Mouse (Mus musculus) forebrain, embryonic 14.5 days (tissue): Measurements from ENCODE around the gene Ece2. TPM values are rescaled to one million over a fixed set of nuclear protein-coding genes. Genes with fewer than 3 reads are reported as not detected.

ENCODE experiments used
- ATAC-seq: fragments of 200-750 bp; cut with Nextera tagmentation; 2 replicates; pipeline ENCODE4 v1.8.0; 2017; ENCODE audit warnings: mild to moderate bottlenecking, moderate library complexity
- DNase-seq: peaks from one replicate; pipeline ENCODE4 v3.0.0-alpha.2; 2015; ENCODE audit warnings: low spot score
- H3K27ac ChIP-seq: fragments of 300-500 bp; sonication (generic); 2 replicates; pipeline ENCODE4 v1.5.1; 2014; ENCODE audit warnings: low read depth, mild to moderate bottlenecking, control low read depth, low read length, moderate library complexity
- H3K27me3 ChIP-seq: fragments of 300-500 bp; sonication (generic); replicated peaks from 2 replicates; pipeline ENCODE4 v1.6.1; 2014; ENCODE audit warnings: low read length, control low read depth, mixed read lengths; ENCODE audit not compliant: control insufficient read depth, insufficient read depth
- H3K36me3 ChIP-seq: fragments of 300-500 bp; sonication (generic); 2 replicates; pipeline ENCODE4 v1.6.1; 2014; ENCODE audit warnings: low read length, control low read depth; ENCODE audit not compliant: control insufficient read depth, insufficient read depth
- H3K4me1 ChIP-seq: fragments of 300-500 bp; sonication (generic); 2 replicates; pipeline ENCODE4 v1.6.1; 2014; ENCODE audit warnings: antibody characterized with exemption, low read length, control low read depth; ENCODE audit not compliant: control insufficient read depth, insufficient read depth
- H3K4me2 ChIP-seq: fragments of 300-500 bp; sonication (generic); 2 replicates; pipeline ENCODE4 v1.6.1; 2014; ENCODE audit warnings: mild to moderate bottlenecking, control low read depth, low read length
- H3K4me3 ChIP-seq: fragments of 300-500 bp; sonication (generic); 2 replicates; pipeline ENCODE4 v1.5.1; 2014; ENCODE audit warnings: low read depth, low read length, control low read depth
- H3K9ac ChIP-seq: fragments of 300-500 bp; sonication (generic); 2 replicates; pipeline ENCODE4 v1.6.1; 2014; ENCODE audit warnings: mild to moderate bottlenecking, low read length, control low read depth, moderate library complexity
- H3K9me3 ChIP-seq: fragments of 300-500 bp; sonication (generic); replicated peaks from 2 replicates; pipeline ENCODE4 v1.6.1; 2016; ENCODE audit warnings: low read length, control low read depth, mixed read lengths; ENCODE audit not compliant: control insufficient read depth
- WGBS: fragments of 180-500 bp; shearing (Covaris S2); extraction: QIAGEN DNeasy Blood & Tissue Kit; methylation state at CpG from one replicate; pipeline ENCODE4 v1.1.7; 2014; 5-methylcytosine and 5-hydroxymethylcytosine counted together
- polyA plus RNA-seq: library from polyadenylated mRNA; unstranded; fragments of >200 nt; fragmentation: Nextera tagmentation; extraction: Ambion mirVana; gene quantifications from 2 replicates; pipeline ENCODE4 v1.2.1, GENCODE M21; 2014

Ece2 gene
- polyA plus RNA-seq, 1 experiment from 2014 or later: 5.3 TPM

GRCm38 (mm10) chr16:20672965-20673705, 43.5 kb downstream of the Ece2 start:
- peak overlapping the region; percentile 92 for H3K4me3 ChIP-seq
- H3K27ac ChIP-seq: peak overlapping the region; percentile 87
- H3K9me3 ChIP-seq: no peaks in the 10 kb centered on the region
- no peaks in the 10 kb centered on the region for H3K27me3 ChIP-seq
- peak overlapping the region; percentile 93 for H3K4me2 ChIP-seq
- ATAC-seq: peak; percentile 83; the same call in 1 of the 2 replicates
- peak overlapping the region; percentile 96 for H3K9ac ChIP-seq
- DNase-seq: no peak
- peaks cover 9% of the 10 kb centered on the region for H3K4me1 ChIP-seq
- WGBS: under 1% methylated on average over 40 of the region's 78 CpGs
- H3K36me3 ChIP-seq: peaks cover 34% of the 10 kb centered on the region

- H3K9ac ChIP-seq: peak overlapping the region; percentile 96
- H3K4me2 ChIP-seq: peak overlapping the region; percentile 93
- WGBS: 10% methylated on average over 14 of the region's 14 CpGs
- H3K27me3 ChIP-seq: no peaks in the 10 kb centered on the region
- H3K4me3 ChIP-seq: peak overlapping the region; percentile 92
- H3K4me1 ChIP-seq: peaks cover 9% of the 10 kb centered on the region
- H3K36me3 ChIP-seq: peaks cover 41% of the 10 kb centered on the region
- DNase-seq: no peak
- peak overlapping the region; percentile 87; the same call in 1 of the 2 replicates for H3K27ac ChIP-seq
- H3K9me3 ChIP-seq: no peaks in the 10 kb centered on the region
- ATAC-seq: no peak
Measured at GRCm38 (mm10) chr16:20673706-20674303, 44.2 kb downstream of the Ece2 start.

- no peaks in the 10 kb centered on the region for H3K9me3 ChIP-seq
- H3K27ac ChIP-seq: no peak overlapping the region
- H3K9ac ChIP-seq: no peak overlapping the region
- WGBS: 93% methylated on average over 6 of the region's 6 CpGs
- H3K4me1 ChIP-seq: peaks cover 9% of the 10 kb centered on the region
- H3K27me3 ChIP-seq: no peaks in the 10 kb centered on the region
- H3K4me3 ChIP-seq: no peak overlapping the region
- DNase-seq (no peak), ATAC-seq (no peak)
- H3K4me2 ChIP-seq: no peak overlapping the region
- peaks cover 55% of the 10 kb centered on the region for H3K36me3 ChIP-seq
Measured at GRCm38 (mm10) chr16:20675213-20675612, 45.6 kb downstream of the Ece2 start.

- 85% methylated on average over 4 of the region's 4 CpGs for WGBS
Measured at GRCm38 (mm10) chr16:20676702-20677101, 47.1 kb downstream of the Ece2 start.

GRCm38 (mm10) chr16:20677380-20677779, 47.8 kb downstream of the Ece2 start:
- H3K4me2 ChIP-seq: no peak overlapping the region
- H3K27ac ChIP-seq: no peak overlapping the region
- H3K4me1 ChIP-seq: peaks cover 9% of the 10 kb centered on the region
- H3K9me3 ChIP-seq: no peaks in the 10 kb centered on the region
- no peaks in the 10 kb centered on the region for H3K27me3 ChIP-seq
- H3K9ac ChIP-seq: no peak overlapping the region
- DNase-seq (no peak), ATAC-seq (no peak)
- no peak overlapping the region for H3K4me3 ChIP-seq
- H3K36me3 ChIP-seq: peaks cover 76% of the 10 kb centered on the region
- 91% methylated on average over 5 of the region's 5 CpGs for WGBS

More at GRCm38 (mm10) chr16:20676702-20677101, 47.1 kb downstream of the Ece2 start:
- H3K9ac ChIP-seq: no peak overlapping the region
- no peak overlapping the region for H3K27ac ChIP-seq
- H3K4me2 ChIP-seq: no peak overlapping the region
- H3K27me3 ChIP-seq: no peaks in the 10 kb centered on the region
- H3K4me1 ChIP-seq: peaks cover 9% of the 10 kb centered on the region
- no peak for ATAC-seq
- H3K36me3 ChIP-seq: peaks cover 70% of the 10 kb centered on the region
- no peaks in the 10 kb centered on the region for H3K9me3 ChIP-seq
- DNase-seq: peak; percentile 29
- H3K4me3 ChIP-seq: no peak overlapping the region

GRCm38 (mm10) chr16:20677974-20678675, 48.5 kb downstream of the Ece2 start:
- Histone ChIP-seq H3K4me1 (peaks cover 9% of the 10 kb centered on the region), H3K4me2 (no peak overlapping the region), H3K9me3 (no peaks in the 10 kb centered on the region), H3K36me3 (peaks cover 84% of the 10 kb centered on the region), H3K27me3 (no peaks in the 10 kb centered on the region), H3K9ac (no peak overlapping the region), H3K27ac (no peak overlapping the region), H3K4me3 (no peak overlapping the region)
- ATAC-seq: no peak
- WGBS: 65% methylated on average over 10 of the region's 10 CpGs
- peak; percentile 47 for DNase-seq

GRCm38 (mm10) chr16:20690774-20691173, 61.1 kb downstream of the Ece2 start:
- DNase-seq: no peak
- H3K27me3 ChIP-seq: no peaks in the 10 kb centered on the region
- WGBS: 92% methylated on average over 3 of the region's 3 CpGs

GRCm38 (mm10) chr16:20691617-20692016, 62.0 kb downstream of the Ece2 start:
- WGBS: 89% methylated on average over 1 of the region's 1 CpGs
- Histone ChIP-seq H3K9ac (no peak overlapping the region), H3K4me1 (peaks cover 18% of the 10 kb centered on the region), H3K36me3 (peaks cover 57% of the 10 kb centered on the region), H3K27ac (no peak overlapping the region), H3K27me3 (no peaks in the 10 kb centered on the region), H3K4me2 (no peak overlapping the region), H3K4me3 (no peak overlapping the region), H3K9me3 (no peaks in the 10 kb centered on the region)
- DNase-seq: no peak
- no peak for ATAC-seq

More at GRCm38 (mm10) chr16:20690774-20691173, 61.1 kb downstream of the Ece2 start:
- H3K27ac ChIP-seq: no peak overlapping the region
- H3K4me3 ChIP-seq: no peak overlapping the region
- no peaks in the 10 kb centered on the region for H3K9me3 ChIP-seq
- H3K4me2 ChIP-seq: no peak overlapping the region
- H3K36me3 ChIP-seq: peaks cover 65% of the 10 kb centered on the region
- H3K9ac ChIP-seq: no peak overlapping the region
- ATAC-seq: no peak
- H3K4me1 ChIP-seq: peaks cover 15% of the 10 kb centered on the region
